Mouse (Mus musculus) left cerebral cortex, adult 9 months (tissue): ENCODE results near the gene Olfr503.
"Not testable (repeated sequence)": the region's sequence is repeated elsewhere in the genome, so short reads cannot be mapped to it uniquely, and the experiment has no call there.

Experiments used
- DNase-seq, 2 experiments: peaks; one replicate each; pipeline ENCODE4 v3.0.0; 2022; ENCODE audit warnings: low spot score in 2 of 2

Olfr503 gene

GRCm38 (mm10) chr7:108544227-108544626 lies at the start of gene Olfr503:
TSS of gene Olfr503 (plus strand) at chr7:108544527.
- not testable (repeated sequence) for DNase-seq

GRCm38 (mm10) chr7:108524965-108525364 lies 19.4 kb upstream of the Olfr503 start, which contains the start of gene Olfr502:
TSS of gene Olfr502 (minus strand) at chr7:108525065.
- no peak for DNase-seq

- DNase-seq, result no peak
These were observed 1.9 kb upstream of the Olfr503 start for GRCm38 (mm10) chr7:108542416-108542815.

DNA sequence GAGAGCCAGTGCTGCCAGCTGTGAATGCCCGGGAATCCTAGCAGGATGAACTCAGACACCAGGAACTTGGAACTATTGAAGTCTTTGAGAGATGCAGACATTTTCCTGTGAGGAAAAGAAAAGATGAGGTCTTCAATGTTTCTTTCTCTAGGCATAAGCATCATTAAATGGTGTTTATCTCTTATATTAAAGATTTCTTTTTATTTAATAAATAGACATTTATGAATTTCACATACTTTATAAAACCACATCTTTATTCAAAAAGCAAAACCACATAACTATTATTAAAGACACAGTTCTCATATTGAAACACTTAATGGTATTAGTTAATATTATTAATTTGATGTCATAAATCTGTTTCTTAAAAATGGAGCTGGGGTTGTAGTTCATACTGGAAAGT lies 21.4 kb downstream of the Olfr503 start, which contains the start of gene Olfr504:
Gene Olfr504, minus strand, starts transcription at position 101 of the 400 bp plus-strand sequence.
- no peak for DNase-seq

- no peak for DNase-seq
These were observed 45.5 kb downstream of the Olfr503 start for GRCm38 (mm10) chr7:108589797-108590196.
